Mouse (Mus musculus): ENCODE measurements around the gene Syt7.

GRCm38 (mm10) chr19:10389391-10390098 lies 655 bp downstream of the Syt7 start:
- no peak for TF ChIP-seq POLR2A (IDR thresholded peaks at IDR 0.05; ENCODE audit: borderline replicate concordance, control insufficient read depth, low read depth, low read length)
- no peak for TF ChIP-seq CTCF (IDR thresholded peaks at IDR 0.05; ENCODE audit: control insufficient read depth, insufficient read depth, low read length)

Measured in bone marrow, adult 2 months (tissue).